Mouse (Mus musculus): Measurements from ENCODE around the gene Plppr2.

DNA sequence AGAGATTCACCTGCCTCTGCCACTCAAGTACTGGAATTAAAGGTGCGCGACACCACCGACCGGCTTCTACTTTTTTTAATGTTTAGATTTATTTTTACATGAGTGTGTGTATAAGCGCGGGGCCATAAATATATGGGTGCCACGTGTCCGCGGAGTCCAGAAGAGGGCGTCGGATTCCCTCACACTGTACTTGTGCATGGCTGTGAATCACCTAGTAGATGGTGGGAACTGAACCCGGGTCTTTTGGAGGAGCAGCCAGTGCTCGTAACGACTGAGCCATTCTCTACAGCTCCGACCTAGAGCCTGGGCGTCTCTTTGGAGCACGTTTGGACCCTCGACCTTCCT, 18.4 kb downstream of the Plppr2 start:
- TF ChIP-seq EP300 (IDR thresholded peaks at IDR 0.05; ENCODE audit: insufficient read depth, low read depth, low read length) (no peak), CTCF (IDR thresholded peaks at IDR 0.05; ENCODE audit: low read depth, low read length) (peak; percentile 46), POLR2A (IDR thresholded peaks at IDR 0.05; ENCODE audit: insufficient read depth, low read length) (no peak)

Measured in ES-Bruce4 (cell line).